Mouse (Mus musculus): ENCODE data around the gene Stx18.

DNA sequence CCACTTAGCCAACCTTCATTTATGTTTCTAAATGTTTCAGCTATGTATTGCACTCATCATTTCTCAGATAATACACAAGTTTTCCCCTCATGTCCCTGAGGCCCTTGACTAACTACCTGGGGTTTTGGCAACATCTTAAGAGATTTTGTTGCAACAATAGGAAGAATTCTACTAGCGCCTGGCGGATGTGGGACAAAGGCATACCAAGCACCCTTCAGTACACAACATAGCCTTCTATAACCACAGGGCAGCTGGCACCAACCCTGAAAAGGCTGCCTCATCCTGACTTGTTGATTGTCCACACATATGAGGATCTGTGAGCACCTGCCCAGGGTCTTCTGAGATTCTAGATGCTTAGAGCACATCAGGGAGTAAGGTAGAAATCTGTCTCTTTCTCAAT lies 55.8 kb downstream of the Stx18 start:
- TF ChIP-seq HCFC1 (IDR thresholded peaks at IDR 0.05; ENCODE audit: borderline replicate concordance, insufficient read depth, low read length) (no peak), ZNF384 (IDR thresholded peaks at IDR 0.05; ENCODE audit: low read depth, low read length) (no peak), CHD2 (IDR thresholded peaks at IDR 0.05; ENCODE audit: low read depth, low read length) (no peak)

All from ES-E14 (cell line).